Mouse (Mus musculus): ENCODE measurements around the gene B230118H07Rik. TPM values are rescaled to one million over a fixed set of nuclear protein-coding genes. Genes with fewer than 3 reads are reported as not detected.

B230118H07Rik gene
- total and polyA plus RNA-seq, 3 experiments: 5.0 to 12.6 (median 9.7) TPM

DNA sequence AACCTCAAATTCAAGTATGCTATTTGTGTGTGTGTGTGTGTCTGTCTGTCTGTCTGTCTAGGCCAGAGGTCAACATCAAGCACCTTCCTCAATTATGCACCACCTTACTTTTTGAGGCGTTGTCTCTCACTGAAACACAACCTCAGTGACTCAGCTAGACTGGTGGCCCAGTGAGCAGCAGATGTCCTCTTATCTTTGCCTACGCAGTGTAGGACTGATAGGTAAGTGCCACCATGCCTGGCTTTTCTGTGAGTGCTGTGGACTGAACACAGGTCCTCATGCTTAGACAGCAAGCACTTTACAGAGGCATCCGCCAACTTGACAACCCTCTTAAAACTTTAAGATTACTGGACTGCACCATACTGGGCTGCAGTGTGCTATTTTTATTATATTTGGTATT, 19.4 kb upstream of the B230118H07Rik start:
- no peaks in the 10 kb centered on the region for H3K79me2 ChIP-seq (replicated peaks; ENCODE audit: control insufficient read depth, extremely low read depth, insufficient read depth, poor library complexity, severe bottlenecking)
- TF ChIP-seq RCOR1 (conservative IDR thresholded peaks at IDR 0.05; ENCODE audit: low read depth, low read length) (no peak), CTCF (conservative IDR thresholded peaks at IDR 0.05 in 1 of 2, IDR thresholded peaks at IDR 0.05 in 1 of 2; ENCODE audit: low read depth in 2 of 2, low read length in 2 of 2) (no peak), SIN3A (IDR thresholded peaks at IDR 0.05; ENCODE audit: low read length) (no peak), NRF1 (IDR thresholded peaks at IDR 0.05; ENCODE audit: low read depth, low read length) (no peak), ZC3H11A (IDR thresholded peaks at IDR 0.05; ENCODE audit: low read depth, low read length) (no peak), NELFE (IDR thresholded peaks at IDR 0.05; ENCODE audit: low read depth, low read length) (no peak), CHD1 (IDR thresholded peaks at IDR 0.05; ENCODE audit: low read depth, low read length) (no peak), EP300 (IDR thresholded peaks at IDR 0.05; ENCODE audit: low read length) (no peak), USF2 (conservative IDR thresholded peaks at IDR 0.05; ENCODE audit: low read depth, low read length) (no peak), ETS1 (conservative IDR thresholded peaks at IDR 0.05; ENCODE audit: low read depth, low read length) (no peak), E2F4 (IDR thresholded peaks at IDR 0.05; ENCODE audit: insufficient replicate concordance, low read depth, low read length) (no peak), ZNF384 (IDR thresholded peaks at IDR 0.05; ENCODE audit: low read depth, low read length) (no peak), USF1 (IDR thresholded peaks at IDR 0.05; ENCODE audit: low read depth, low read length) (no peak), BHLHE40 (IDR thresholded peaks at IDR 0.05; ENCODE audit: low read depth, low read length) (no peak), TCF12 (IDR thresholded peaks at IDR 0.05; ENCODE audit: low read depth, low read length) (no peak), TBP (conservative IDR thresholded peaks at IDR 0.05; ENCODE audit: low read depth, low read length) (no peak), ZKSCAN1 (IDR thresholded peaks at IDR 0.05; ENCODE audit: borderline replicate concordance, low read depth, low read length) (no peak), GABPA (IDR thresholded peaks at IDR 0.05; ENCODE audit: insufficient replicate concordance, low read depth, low read length) (no peak), MEF2A (IDR thresholded peaks at IDR 0.05; ENCODE audit: borderline replicate concordance, low read depth, low read length) (no peak), CHD2 (IDR thresholded peaks at IDR 0.05; ENCODE audit: low read length) (no peak)
- H3K36me3 ChIP-seq (replicated peaks in 1 of 2; ENCODE audit: control insufficient read depth in 1 of 2, insufficient read depth in 1 of 2, low read length in 1 of 2): no peaks in the 10 kb centered on the region
- no peak overlapping the region for H3K27ac ChIP-seq (ENCODE audit: insufficient read depth, low read depth)
- no peaks in the 10 kb centered on the region for H3K9me3 ChIP-seq (replicated peaks; ENCODE audit: low read length)
- H3K4me2 ChIP-seq (ENCODE audit: insufficient read depth, low read depth, poor library complexity, severe bottlenecking): no peak overlapping the region
- no peak overlapping the region for H3K9ac ChIP-seq (ENCODE audit: insufficient read depth, low read depth)
- DNase-seq (ENCODE audit: extremely low read depth): no peak
- dilution Hi-C loops (cut with MboI; ENCODE audit: extremely low pct_ligation_motif_present, extremely low pct_unique_long_range_greater_than_20kb, low sequenced_read_pairs) (no loop called here), in situ Hi-C loops (cut with MboI; ENCODE audit: low pct_ligation_motif_present, low pct_unique_long_range_greater_than_20kb, low sequenced_read_pairs) (no loop called here)
- no peak overlapping the region for H3K4me3 ChIP-seq (replicated peaks in 1 of 3; ENCODE audit: low read depth in 2 of 3, low read length in 2 of 3, poor library complexity in 1 of 3)
- H3K4me1 ChIP-seq (ENCODE audit: control insufficient read depth in 1 of 2, insufficient read depth in 2 of 2): peaks cover 0 to 5% of the 10 kb centered on the region in 2 experiments; a peak in 1 of 4 replicates
- peaks cover 10% of the 10 kb centered on the region for H3K27me3 ChIP-seq (replicated peaks)

GRCm38 (mm10) chr2:101665703-101666092, 16.4 kb upstream of the B230118H07Rik start:
- H3K4me2 ChIP-seq (ENCODE audit: insufficient read depth, low read depth, poor library complexity, severe bottlenecking): no peak overlapping the region
- H3K4me3 ChIP-seq (replicated peaks in 1 of 3; ENCODE audit: low read depth in 2 of 3, low read length in 2 of 3, poor library complexity in 1 of 3): no peak overlapping the region
- no peaks in the 10 kb centered on the region for H3K36me3 ChIP-seq (replicated peaks in 1 of 2; ENCODE audit: control insufficient read depth in 1 of 2, insufficient read depth in 1 of 2, low read length in 1 of 2)
- H3K9me3 ChIP-seq (replicated peaks; ENCODE audit: low read length): no peaks in the 10 kb centered on the region
- no peak overlapping the region for H3K9ac ChIP-seq (ENCODE audit: insufficient read depth, low read depth)
- in situ Hi-C loops (cut with MboI; ENCODE audit: low pct_ligation_motif_present, low pct_unique_long_range_greater_than_20kb, low sequenced_read_pairs) (no loop called here), dilution Hi-C loops (cut with MboI; ENCODE audit: extremely low pct_ligation_motif_present, extremely low pct_unique_long_range_greater_than_20kb, low sequenced_read_pairs) (no loop called here)
- no peak for DNase-seq (ENCODE audit: extremely low read depth)
- no peaks in the 10 kb centered on the region for H3K79me2 ChIP-seq (replicated peaks; ENCODE audit: control insufficient read depth, extremely low read depth, insufficient read depth, poor library complexity, severe bottlenecking)
- H3K27ac ChIP-seq (ENCODE audit: insufficient read depth, low read depth): no peak overlapping the region
- H3K27me3 ChIP-seq (replicated peaks): peaks cover 14% of the 10 kb centered on the region
- peaks cover 0 to 3% of the 10 kb centered on the region in 2 experiments; a peak in 1 of 4 replicates for H3K4me1 ChIP-seq (ENCODE audit: control insufficient read depth in 1 of 2, insufficient read depth in 2 of 2)
- TF ChIP-seq MXI1 (IDR thresholded peaks at IDR 0.05; ENCODE audit: low read depth, low read length): no peak
- no peak for TF ChIP-seq NRF1 (IDR thresholded peaks at IDR 0.05; ENCODE audit: low read depth, low read length)
- TF ChIP-seq E2F4 (IDR thresholded peaks at IDR 0.05; ENCODE audit: insufficient replicate concordance, low read depth, low read length): no peak
- TF ChIP-seq NELFE (IDR thresholded peaks at IDR 0.05; ENCODE audit: low read depth, low read length): no peak
- no peak for TF ChIP-seq CHD1 (IDR thresholded peaks at IDR 0.05; ENCODE audit: low read depth, low read length)
- TF ChIP-seq USF1 (IDR thresholded peaks at IDR 0.05; ENCODE audit: low read depth, low read length): no peak
- no peak for TF ChIP-seq MAX (IDR thresholded peaks at IDR 0.05; ENCODE audit: low read length)
- no peak for TF ChIP-seq IRF4 (IDR thresholded peaks at IDR 0.05; ENCODE audit: low read depth, low read length)
- TF ChIP-seq ZMIZ1 (IDR thresholded peaks at IDR 0.05; ENCODE audit: low read depth, low read length): no peak
- TF ChIP-seq POLR2AphosphoS2 (IDR thresholded peaks at IDR 0.05; ENCODE audit: low read depth, low read length): no peak
- TF ChIP-seq EP300 (IDR thresholded peaks at IDR 0.05; ENCODE audit: low read length): no peak
- no peak for TF ChIP-seq BHLHE40 (IDR thresholded peaks at IDR 0.05; ENCODE audit: low read depth, low read length)
- TF ChIP-seq TBP (conservative IDR thresholded peaks at IDR 0.05; ENCODE audit: low read depth, low read length): no peak
- TF ChIP-seq TCF12 (IDR thresholded peaks at IDR 0.05; ENCODE audit: low read depth, low read length): no peak
- no peak for TF ChIP-seq JUND (conservative IDR thresholded peaks at IDR 0.05; ENCODE audit: low read depth, low read length)
- no peak for TF ChIP-seq SMC3 (IDR thresholded peaks at IDR 0.05; ENCODE audit: low read depth, low read length)
